Mouse (Mus musculus) E14TG2a.4 (cell line): ENCODE data around the gene Klhdc7b.
"Not testable (repeated sequence)": the region's sequence is repeated elsewhere in the genome, so short reads cannot be mapped to it uniquely, and the experiment has no call there.

ENCODE experiments used
- CTCF ChIP-seq: conservative IDR thresholded peaks from 2 replicates; pipeline ENCODE4 v1.5.1; 2014; ENCODE audit warnings: low read length
- NANOG ChIP-seq: IDR thresholded peaks from 2 replicates; pipeline ENCODE4 v1.6.1; 2014; ENCODE audit warnings: borderline replicate concordance, low read length, mixed read lengths

- not testable (repeated sequence) for TF ChIP-seq NANOG, CTCF
Measured at GRCm38 (mm10) chr15:89430771-89431170, 46.1 kb downstream of the Klhdc7b start.
